Mouse (Mus musculus) MEL (cell line): Measurements from ENCODE around the gene Acss2. TPM values are rescaled to one million over a fixed set of nuclear protein-coding genes. Genes with fewer than 3 reads are reported as not detected.

Experiments used
- DNase-seq: peaks from one replicate; pipeline ENCODE4 v3.0.0; 2011; ENCODE audit warnings: low read depth, low spot score
- H3K27ac ChIP-seq: 2 replicates; pipeline ENCODE4 v1.5.1; 2012; ENCODE audit warnings: low read depth, mild to moderate bottlenecking, control low read depth, low read length, moderate library complexity; ENCODE audit not compliant: control insufficient read depth
- H3K27me3 ChIP-seq, 2 experiments: fragments of 150-350 bp in 1 of 2; sonication (generic) in 1 of 2; 2 replicates each; pipeline ENCODE4 v1.6.1; 2012; ENCODE audit warnings: low read length in 2 of 2, mild to moderate bottlenecking in 2 of 2, improper control_type of control experiment in 1 of 2, moderate library complexity in 1 of 2; ENCODE audit not compliant: insufficient read depth in 2 of 2, control insufficient read depth in 1 of 2
- H3K36me3 ChIP-seq, 2 experiments: 2 replicates each; pipeline ENCODE4 v1.6.1; 2012 to 2014; ENCODE audit warnings: low read length in 2 of 2, improper control_type of control experiment in 1 of 2, inconsistent platforms in 1 of 2, mild to moderate bottlenecking in 1 of 2; ENCODE audit not compliant: insufficient read depth in 2 of 2, control insufficient read depth in 1 of 2
- H3K4me1 ChIP-seq, 2 experiments: fragments of 150-350 bp in 1 of 2; sonication (generic) in 1 of 2; 2 replicates each; pipeline ENCODE4 v1.6.1; 2012; ENCODE audit warnings: low read length in 2 of 2, improper control_type of control experiment in 1 of 2, mild to moderate bottlenecking in 1 of 2; ENCODE audit not compliant: insufficient read depth in 2 of 2, control insufficient read depth in 1 of 2
- H3K4me3 ChIP-seq, 2 experiments: fragments of 150-350 bp in 1 of 2; sonication (generic) in 1 of 2; 2 replicates each; pipeline ENCODE4 v1.5.1; 2012; ENCODE audit warnings: low read depth in 2 of 2, low read length in 2 of 2, mild to moderate bottlenecking in 2 of 2, moderate library complexity in 2 of 2, control low read depth in 1 of 2, improper control_type of control experiment in 1 of 2; ENCODE audit not compliant: control insufficient read depth in 1 of 2, insufficient read depth in 1 of 2
- H3K79me2 ChIP-seq: 2 replicates; pipeline ENCODE4 v1.6.1; 2012; ENCODE audit warnings: mild to moderate bottlenecking, low read length, moderate library complexity; ENCODE audit not compliant: control insufficient read depth, poor library complexity, insufficient read depth
- H3K9ac ChIP-seq: 2 replicates; pipeline ENCODE4 v1.6.1; 2012; ENCODE audit warnings: low read depth, mild to moderate bottlenecking, control low read depth, low read length, moderate library complexity; ENCODE audit not compliant: control insufficient read depth, poor library complexity, severe bottlenecking
- H3K9me3 ChIP-seq: fragments of 150-350 bp; sonication (generic); replicated peaks from 2 replicates; pipeline ENCODE4 v1.6.1; 2012; ENCODE audit warnings: mild to moderate bottlenecking, low read length, improper control_type of control experiment, moderate library complexity; ENCODE audit not compliant: insufficient read depth
- CHD2 ChIP-seq: IDR thresholded peaks from 2 replicates; pipeline ENCODE4 v1.6.1; 2011; ENCODE audit warnings: low read length, improper control_type of control experiment
- E2F4 ChIP-seq: IDR thresholded peaks from 2 replicates; pipeline ENCODE4 v1.6.1; 2011; ENCODE audit warnings: low read depth, low read length, improper control_type of control experiment, borderline replicate concordance
- EP300 ChIP-seq, 2 experiments: IDR thresholded peaks; 2 replicates each; pipeline ENCODE4 v1.6.1; 2011; ENCODE audit warnings: improper control_type of control experiment in 2 of 2, low read length in 2 of 2, low read depth in 1 of 2, mild to moderate bottlenecking in 1 of 2
- ETS1 ChIP-seq: IDR thresholded peaks from 2 replicates; pipeline ENCODE4 v1.6.1; 2012; ENCODE audit warnings: low read depth, mild to moderate bottlenecking, inconsistent platforms, low read length, improper control_type of control experiment, moderate library complexity
- GATA1 ChIP-seq: IDR thresholded peaks from 2 replicates; pipeline ENCODE4 v1.6.1; 2011; ENCODE audit warnings: low read depth, low read length, improper control_type of control experiment
- HCFC1 ChIP-seq: IDR thresholded peaks from 2 replicates; pipeline ENCODE4 v1.6.1; 2012; ENCODE audit warnings: low read depth, mild to moderate bottlenecking, inconsistent platforms, low read length, improper control_type of control experiment, moderate library complexity
- JUND ChIP-seq: IDR thresholded peaks from 2 replicates; pipeline ENCODE4 v1.6.1; 2011; ENCODE audit warnings: low read depth, mild to moderate bottlenecking, improper control_type of control experiment, low read length
- MAFK ChIP-seq: IDR thresholded peaks from 2 replicates; pipeline ENCODE4 v1.6.1; 2011; ENCODE audit warnings: low read depth, mild to moderate bottlenecking, low read length, improper control_type of control experiment, borderline replicate concordance
- MYC ChIP-seq: IDR thresholded peaks from 2 replicates; pipeline ENCODE4 v1.6.1; 2011; ENCODE audit warnings: low read depth, mild to moderate bottlenecking, low read length, improper control_type of control experiment, moderate library complexity
- RAD21 ChIP-seq: IDR thresholded peaks from 2 replicates; pipeline ENCODE4 v1.6.1; 2011; ENCODE audit warnings: mild to moderate bottlenecking, low read depth, low read length, improper control_type of control experiment
- SIN3A ChIP-seq: IDR thresholded peaks from 2 replicates; pipeline ENCODE4 v1.6.1; 2012; ENCODE audit warnings: low read length, improper control_type of control experiment, inconsistent platforms
- SMC3 ChIP-seq: IDR thresholded peaks from 2 replicates; pipeline ENCODE4 v1.6.1; 2011; ENCODE audit warnings: low read depth, low read length, improper control_type of control experiment
- TCF12 ChIP-seq: IDR thresholded peaks from 2 replicates; pipeline ENCODE4 v1.6.1; 2014; ENCODE audit warnings: low read depth, mild to moderate bottlenecking, inconsistent platforms, low read length, improper control_type of control experiment, moderate library complexity
- ZC3H11A ChIP-seq: IDR thresholded peaks from 2 replicates; pipeline ENCODE4 v1.6.1; 2012; ENCODE audit warnings: low read depth, mild to moderate bottlenecking, inconsistent platforms, low read length, improper control_type of control experiment
- ZMIZ1 ChIP-seq: IDR thresholded peaks from 2 replicates; pipeline ENCODE4 v1.6.1; 2012; ENCODE audit warnings: low read depth, mild to moderate bottlenecking, inconsistent platforms, low read length, improper control_type of control experiment, moderate library complexity
- ZNF384 ChIP-seq: IDR thresholded peaks from 2 replicates; pipeline ENCODE4 v1.6.1; 2012; ENCODE audit warnings: low read depth, mild to moderate bottlenecking, inconsistent platforms, low read length, improper control_type of control experiment
- polyA plus RNA-seq, 2 experiments: library from polyadenylated mRNA; stranded (reverse) in 1 of 2; unstranded in 1 of 2; fragments of >175 nt in 1 of 2; fragments of >200 nt in 1 of 2; gene quantifications; 2 replicates each; pipeline versions ENCODE4 v1.2.1 to v1.2.4; 2012; ENCODE audit warnings: low replicate concordance in 2 of 2, low read depth in 1 of 2; ENCODE audit not compliant: insufficient read length in 2 of 2, insufficient read depth in 1 of 2, missing spikeins in 1 of 2
- total RNA-seq: library from RNA; depleted of rRNA; stranded (reverse); fragments of 300-350 nt; gene quantifications from 2 replicates; pipeline ENCODE4 v1.2.3, GENCODE M21; 2012

The Acss2 gene
- total and polyA plus RNA-seq, 3 experiments = 2.9 to 11.0 TPM; not detected in 1

- H3K79me2 ChIP-seq = no peaks in the 10 kb centered on the region
- H3K27ac ChIP-seq = no peak overlapping the region
- H3K9ac ChIP-seq = no peak overlapping the region
- no peaks in the 10 kb centered on the region for H3K27me3 ChIP-seq
- H3K4me1 ChIP-seq = peaks cover 9 to 11% of the 10 kb centered on the region in 2 experiments; a peak in 3 of 4 replicates
- TF ChIP-seq ZC3H11A (no peak), EP300 (IDR thresholded peaks at IDR 0.05; ENCODE audit: low read depth in 1 of 2, low read length in 2 of 2) (peak in 1 of 2 experiments; percentile 7; a peak in 1 of 4 replicates), GATA1 (peak; percentile 41; the same call in 1 of the 2 replicates), JUND (no peak), MYC (no peak), TCF12 (0 out of 2 replicates have a peak, but pooled peaks have one; percentile 24), RAD21 (no peak), ZMIZ1 (no peak), ZNF384 (no peak), E2F4 (no peak), SMC3 (no peak), ETS1 (no peak)
- H3K36me3 ChIP-seq = peaks cover 0 to 16% of the 10 kb centered on the region in 2 experiments; a peak in 3 of 4 replicates
- no peaks in the 10 kb centered on the region for H3K9me3 ChIP-seq
- DNase-seq = no peak
- no peak overlapping the region for H3K4me3 ChIP-seq
These were observed 51.6 kb downstream of the Acss2 start for GRCm38 (mm10) chr2:155569223-155569807.

- no peaks in the 10 kb centered on the region for H3K79me2 ChIP-seq
- no peak for DNase-seq
These were observed 55.3 kb downstream of the Acss2 start for GRCm38 (mm10) chr2:155573001-155573400.

More at GRCm38 (mm10) chr2:155573001-155573400, 55.3 kb downstream of the Acss2 start:
- peaks cover 9 to 11% of the 10 kb centered on the region in 2 experiments; a peak in 3 of 4 replicates for H3K4me1 ChIP-seq
- H3K9ac ChIP-seq = no peak overlapping the region
- TF ChIP-seq CHD2 (no peak), ZC3H11A (no peak), GATA1 (no peak), SIN3A (no peak), HCFC1 (no peak), MAFK (no peak), ZMIZ1 (no peak), MYC (no peak)
- H3K36me3 ChIP-seq = peaks cover 0 to 16% of the 10 kb centered on the region in 2 experiments; a peak in 3 of 4 replicates
- H3K4me3 ChIP-seq = no peak overlapping the region
- H3K27me3 ChIP-seq = no peaks in the 10 kb centered on the region
- H3K27ac ChIP-seq = no peak overlapping the region
- no peaks in the 10 kb centered on the region for H3K9me3 ChIP-seq
